Mouse (Mus musculus): ENCODE results near the gene Myo6. TPM values are rescaled to one million over a fixed set of nuclear protein-coding genes. Genes with fewer than 3 reads are reported as not detected.
A peak's percentile ranks its signal among the peaks of the same experiment; 100 is the strongest.

The Myo6 gene
- polyA plus RNA-seq, 1 experiment from 2014 or later = 50.6 TPM

DNA sequence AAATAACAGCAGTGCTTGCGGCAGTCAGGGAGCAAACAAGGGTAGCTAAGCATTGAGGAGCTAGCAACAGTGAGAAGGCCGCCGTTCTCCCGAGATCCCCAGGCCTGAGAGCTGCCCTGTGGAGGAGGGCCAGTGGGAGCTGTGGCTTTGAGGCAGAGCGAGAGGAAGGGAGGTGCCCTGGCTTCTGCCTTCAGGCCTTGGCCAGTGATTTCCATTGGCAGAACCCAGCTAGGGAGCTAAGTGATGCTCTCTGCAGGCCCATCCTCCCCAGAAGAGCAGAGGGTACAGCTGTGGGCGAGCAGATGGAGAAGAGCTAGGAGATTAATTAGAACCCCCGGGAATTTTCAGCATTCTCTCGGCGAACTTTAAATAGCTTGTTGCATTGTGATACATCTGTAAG, 8.8 kb downstream of the Myo6 start:
- ATAC-seq (ENCODE audit: insufficient number of reproducible peaks, insufficient read depth, low FRiP score, low read depth) = no peak
- no peak overlapping the region for H3K9ac ChIP-seq (replicated peaks; ENCODE audit: low read depth, low read length)
- no peak overlapping the region for H3K4me2 ChIP-seq (replicated peaks; ENCODE audit: low read depth, low read length)

DNA sequence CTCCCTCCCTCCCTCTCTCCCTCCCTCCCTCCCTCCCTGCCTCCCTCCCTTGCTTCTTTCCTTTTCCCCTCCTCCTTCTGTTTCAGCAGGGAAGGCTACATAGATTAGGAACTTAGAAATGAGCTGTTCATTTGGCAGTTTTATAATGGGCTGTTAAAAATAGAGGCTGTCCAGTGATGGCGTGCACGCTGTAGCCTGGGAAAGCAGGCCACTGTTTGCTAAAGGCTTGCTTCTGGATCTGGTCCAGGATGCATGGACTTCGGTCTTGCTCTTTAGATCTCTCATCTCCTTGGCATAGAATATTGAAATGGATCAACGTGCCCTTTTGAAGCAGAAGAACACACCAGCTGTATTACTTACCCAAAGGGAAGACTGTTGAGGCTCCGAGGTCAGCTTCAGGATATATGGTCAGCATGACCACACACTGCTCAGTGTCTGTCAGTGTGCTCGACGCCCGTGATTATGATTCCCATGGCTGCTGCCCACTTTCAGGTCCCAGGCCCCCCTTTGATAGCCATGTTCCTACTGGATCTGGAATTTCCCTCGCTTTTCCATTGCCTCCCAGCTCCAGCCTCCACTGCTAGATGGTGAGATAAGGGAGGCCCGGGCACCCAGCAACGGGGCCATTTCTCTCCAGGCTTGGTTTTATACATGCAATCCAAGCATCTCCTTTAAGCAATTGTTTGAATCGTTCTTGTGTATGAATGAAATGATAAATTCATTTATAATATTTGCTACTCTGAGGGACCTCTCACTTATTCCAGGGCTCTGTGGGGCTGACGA, 12.1 kb downstream of the Myo6 start:
- ATAC-seq (ENCODE audit: insufficient number of reproducible peaks, insufficient read depth, low FRiP score, low read depth) = peak; percentile 62; the same call in 1 of the 2 replicates
- no peak overlapping the region for H3K4me3 ChIP-seq (ENCODE audit: low read depth, low read length)
- H3K36me3 ChIP-seq (ENCODE audit: control insufficient read depth, insufficient read depth, low read length) = no peaks in the 10 kb centered on the region
- no peaks in the 10 kb centered on the region for H3K27me3 ChIP-seq (ENCODE audit: control insufficient read depth, insufficient read depth, low read length)
- H3K4me1 ChIP-seq (ENCODE audit: control insufficient read depth, insufficient read depth, low read length) = no peaks in the 10 kb centered on the region
- no peaks in the 10 kb centered on the region for H3K9me3 ChIP-seq (ENCODE audit: control insufficient read depth, low read depth, low read length)
- H3K4me2 ChIP-seq (replicated peaks; ENCODE audit: low read depth, low read length) = no peak overlapping the region
- H3K27ac ChIP-seq (ENCODE audit: low read length) = no peak overlapping the region
- H3K9ac ChIP-seq (replicated peaks; ENCODE audit: low read depth, low read length) = no peak overlapping the region
- WGBS = 57% methylated on average over 13 of the region's 13 CpGs

More for the DNA sequence above, 8.8 kb downstream of the Myo6 start:
- Histone ChIP-seq H3K36me3 (ENCODE audit: control insufficient read depth, insufficient read depth, low read length) (no peaks in the 10 kb centered on the region), H3K9me3 (ENCODE audit: control insufficient read depth, low read depth, low read length) (no peaks in the 10 kb centered on the region), H3K27ac (ENCODE audit: low read length) (no peak overlapping the region; the same call in 1 of the 2 replicates), H3K4me1 (ENCODE audit: control insufficient read depth, insufficient read depth, low read length) (no peaks in the 10 kb centered on the region), H3K27me3 (ENCODE audit: control insufficient read depth, insufficient read depth, low read length) (no peaks in the 10 kb centered on the region), H3K4me3 (ENCODE audit: low read depth, low read length) (no peak overlapping the region)
- 46% methylated on average over 9 of the region's 9 CpGs for WGBS

DNA sequence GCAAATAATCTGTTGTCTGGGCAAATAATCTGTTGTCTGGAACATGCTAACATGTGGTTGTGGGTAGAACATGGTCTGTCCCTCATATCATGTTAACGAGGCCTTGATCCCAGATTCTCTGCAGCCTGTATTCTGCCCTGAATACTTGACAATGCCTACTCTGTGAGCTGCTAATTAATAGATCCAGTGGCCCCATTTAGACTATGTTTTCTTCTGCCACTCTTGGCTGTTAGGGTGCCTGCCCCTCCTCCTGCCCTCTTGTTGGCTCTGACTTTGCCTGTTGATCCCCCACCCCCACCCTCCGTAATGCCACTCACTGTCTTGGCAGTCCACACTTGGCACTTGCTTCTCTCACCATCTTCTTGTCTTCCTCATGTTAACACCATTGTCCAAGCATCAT, 13.8 kb downstream of the Myo6 start:
- ATAC-seq (ENCODE audit: insufficient number of reproducible peaks, insufficient read depth, low FRiP score, low read depth) = no peak
- H3K9ac ChIP-seq (replicated peaks; ENCODE audit: low read depth, low read length) = no peak overlapping the region
- no peak overlapping the region for H3K27ac ChIP-seq (ENCODE audit: low read length)
- H3K27me3 ChIP-seq (ENCODE audit: control insufficient read depth, insufficient read depth, low read length) = no peaks in the 10 kb centered on the region
- H3K36me3 ChIP-seq (ENCODE audit: control insufficient read depth, insufficient read depth, low read length) = no peaks in the 10 kb centered on the region
- no peak overlapping the region for H3K4me2 ChIP-seq (replicated peaks; ENCODE audit: low read depth, low read length)
- no peaks in the 10 kb centered on the region for H3K4me1 ChIP-seq (ENCODE audit: control insufficient read depth, insufficient read depth, low read length)
- no peaks in the 10 kb centered on the region for H3K9me3 ChIP-seq (ENCODE audit: control insufficient read depth, low read depth, low read length)
- 92% methylated on average over 2 of the region's 2 CpGs for WGBS
- H3K4me3 ChIP-seq (ENCODE audit: low read depth, low read length) = no peak overlapping the region

DNA sequence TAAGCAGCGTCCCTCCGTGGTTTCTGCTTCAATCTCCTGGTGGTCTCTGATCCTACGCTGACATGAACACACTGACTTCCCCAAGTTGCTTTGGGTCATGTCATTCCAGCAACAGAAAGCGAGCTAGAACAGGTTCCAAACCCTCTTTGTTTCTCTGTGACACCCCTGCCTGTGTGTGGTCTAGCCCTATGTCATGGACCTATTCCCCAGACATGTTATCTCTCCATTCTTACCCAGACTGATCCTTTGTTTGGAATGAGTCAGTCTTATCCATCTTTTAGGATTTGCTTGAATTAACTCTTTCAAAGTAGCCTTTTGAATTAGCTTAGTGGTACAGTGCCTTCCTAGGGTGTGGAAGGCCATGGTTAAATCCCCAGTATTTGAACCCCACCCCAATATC, 14.9 kb downstream of the Myo6 start:
- Histone ChIP-seq H3K36me3 (ENCODE audit: control insufficient read depth, insufficient read depth, low read length) (no peaks in the 10 kb centered on the region), H3K9me3 (ENCODE audit: control insufficient read depth, low read depth, low read length) (no peaks in the 10 kb centered on the region), H3K27ac (ENCODE audit: low read length) (no peak overlapping the region), H3K9ac (replicated peaks; ENCODE audit: low read depth, low read length) (no peak overlapping the region), H3K4me3 (ENCODE audit: low read depth, low read length) (no peak overlapping the region), H3K4me2 (replicated peaks; ENCODE audit: low read depth, low read length) (no peak overlapping the region), H3K4me1 (ENCODE audit: control insufficient read depth, insufficient read depth, low read length) (no peaks in the 10 kb centered on the region), H3K27me3 (ENCODE audit: control insufficient read depth, insufficient read depth, low read length) (no peaks in the 10 kb centered on the region)
- WGBS = 54% methylated on average over 4 of the region's 4 CpGs
- peak; percentile 71; the same call in 1 of the 2 replicates for ATAC-seq (ENCODE audit: insufficient number of reproducible peaks, insufficient read depth, low FRiP score, low read depth)

DNA sequence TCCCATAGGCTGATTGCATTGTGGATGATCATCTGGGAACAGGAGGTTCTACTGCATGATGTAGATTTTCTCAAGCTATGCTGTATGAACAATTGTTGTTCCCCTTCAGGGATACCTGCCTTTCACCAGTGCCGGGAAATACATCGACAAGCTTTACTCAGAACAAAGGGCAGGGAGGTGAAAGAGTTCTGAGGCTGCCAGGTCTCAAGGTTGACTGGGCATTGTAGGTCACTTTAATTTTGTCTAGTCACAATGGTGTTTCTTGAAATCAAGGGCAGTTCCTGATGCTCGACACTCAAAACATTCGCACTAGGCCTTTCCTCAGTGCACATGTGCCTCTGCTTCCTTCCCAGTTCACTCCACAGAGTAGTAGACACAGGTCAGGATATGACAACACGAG, 15.9 kb downstream of the Myo6 start:
- no peak for ATAC-seq (ENCODE audit: insufficient number of reproducible peaks, insufficient read depth, low FRiP score, low read depth)

DNA sequence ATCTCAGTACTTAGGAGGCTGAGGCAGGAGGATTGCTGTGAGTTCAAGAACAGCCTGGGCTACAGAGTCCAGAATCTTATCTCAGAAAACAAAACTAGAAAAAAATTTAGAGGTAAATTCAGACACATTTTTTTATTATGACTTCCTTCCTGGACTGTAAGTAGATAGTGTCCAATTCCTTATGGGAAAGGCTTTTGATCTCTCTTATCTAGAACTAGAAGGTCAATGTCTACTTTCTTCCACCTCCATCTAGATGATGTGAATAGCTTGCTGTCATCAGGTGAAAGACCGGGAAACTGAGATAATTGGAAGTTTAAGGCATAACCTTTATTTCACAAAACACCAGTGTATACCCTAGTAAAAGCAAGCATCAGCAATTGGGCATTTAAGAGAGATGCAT, 16.9 kb downstream of the Myo6 start:
- no peak for ATAC-seq (ENCODE audit: insufficient number of reproducible peaks, insufficient read depth, low FRiP score, low read depth)
- WGBS = 87% methylated on average over 1 of the region's 1 CpGs
- Histone ChIP-seq H3K36me3 (ENCODE audit: control insufficient read depth, insufficient read depth, low read length) (no peaks in the 10 kb centered on the region), H3K9ac (replicated peaks; ENCODE audit: low read depth, low read length) (no peak overlapping the region), H3K27ac (ENCODE audit: low read length) (no peak overlapping the region), H3K9me3 (ENCODE audit: control insufficient read depth, low read depth, low read length) (no peaks in the 10 kb centered on the region), H3K27me3 (ENCODE audit: control insufficient read depth, insufficient read depth, low read length) (no peaks in the 10 kb centered on the region), H3K4me3 (ENCODE audit: low read depth, low read length) (no peak overlapping the region), H3K4me1 (ENCODE audit: control insufficient read depth, insufficient read depth, low read length) (no peaks in the 10 kb centered on the region), H3K4me2 (replicated peaks; ENCODE audit: low read depth, low read length) (no peak overlapping the region)

More for the DNA sequence above, 15.9 kb downstream of the Myo6 start:
- Histone ChIP-seq H3K4me1 (ENCODE audit: control insufficient read depth, insufficient read depth, low read length) (no peaks in the 10 kb centered on the region), H3K27ac (ENCODE audit: low read length) (no peak overlapping the region), H3K9me3 (ENCODE audit: control insufficient read depth, low read depth, low read length) (no peaks in the 10 kb centered on the region), H3K4me3 (ENCODE audit: low read depth, low read length) (no peak overlapping the region), H3K27me3 (ENCODE audit: control insufficient read depth, insufficient read depth, low read length) (no peaks in the 10 kb centered on the region), H3K9ac (replicated peaks; ENCODE audit: low read depth, low read length) (no peak overlapping the region), H3K4me2 (replicated peaks; ENCODE audit: low read depth, low read length) (no peak overlapping the region), H3K36me3 (ENCODE audit: control insufficient read depth, insufficient read depth, low read length) (no peaks in the 10 kb centered on the region)
- 79% methylated on average over 5 of the region's 5 CpGs for WGBS

DNA sequence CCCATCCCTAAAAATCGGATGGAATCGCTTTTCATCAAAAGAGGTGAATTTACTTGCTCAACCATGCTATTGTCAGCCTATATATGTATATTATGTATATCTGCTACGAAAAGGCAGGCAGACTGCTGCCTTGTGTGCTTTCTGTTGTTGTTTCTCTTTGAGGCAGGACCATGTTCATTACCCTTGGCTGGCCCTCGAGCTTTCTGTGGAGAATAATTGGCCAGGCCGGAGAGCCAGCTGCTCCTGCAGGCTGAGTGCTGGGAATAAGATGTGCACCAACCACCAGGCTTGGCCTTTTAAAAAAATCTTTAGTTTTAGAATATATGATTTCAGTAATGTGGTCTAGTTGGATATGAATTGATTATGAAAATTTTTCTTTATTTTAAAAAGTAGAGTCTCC, 19.3 kb downstream of the Myo6 start:
- H3K9ac ChIP-seq (replicated peaks; ENCODE audit: low read depth, low read length) = no peak overlapping the region
- H3K27ac ChIP-seq (ENCODE audit: low read length) = no peak overlapping the region
- WGBS = 85% methylated on average over 5 of the region's 5 CpGs
- no peaks in the 10 kb centered on the region for H3K36me3 ChIP-seq (ENCODE audit: control insufficient read depth, insufficient read depth, low read length)
- no peaks in the 10 kb centered on the region for H3K9me3 ChIP-seq (ENCODE audit: control insufficient read depth, low read depth, low read length)
- H3K4me2 ChIP-seq (replicated peaks; ENCODE audit: low read depth, low read length) = no peak overlapping the region
- no peak overlapping the region for H3K4me3 ChIP-seq (ENCODE audit: low read depth, low read length)
- no peaks in the 10 kb centered on the region for H3K27me3 ChIP-seq (ENCODE audit: control insufficient read depth, insufficient read depth, low read length)
- ATAC-seq (ENCODE audit: insufficient number of reproducible peaks, insufficient read depth, low FRiP score, low read depth) = no peak
- H3K4me1 ChIP-seq (ENCODE audit: control insufficient read depth, insufficient read depth, low read length) = no peaks in the 10 kb centered on the region

DNA sequence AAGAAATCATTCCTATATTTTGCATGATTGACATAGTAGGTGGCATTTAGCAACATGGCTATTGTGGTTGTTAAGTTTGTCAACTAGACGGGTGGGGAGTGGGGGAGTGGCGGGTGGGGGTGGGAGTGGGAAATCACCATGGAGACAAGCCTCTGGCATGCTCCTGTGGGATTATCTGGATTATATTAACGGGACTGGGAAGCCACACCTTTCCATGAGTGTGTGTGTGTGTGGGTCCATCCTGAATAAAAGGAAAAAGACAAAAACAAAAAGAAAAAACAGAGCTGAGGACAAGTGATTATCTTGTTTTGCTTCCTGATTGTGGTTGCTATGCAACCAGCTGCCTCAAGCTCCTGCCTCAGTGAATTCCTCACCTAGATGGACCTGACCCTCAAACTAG, 20.9 kb downstream of the Myo6 start:
- no peaks in the 10 kb centered on the region for H3K27me3 ChIP-seq (ENCODE audit: control insufficient read depth, insufficient read depth, low read length)
- no peak for ATAC-seq (ENCODE audit: insufficient number of reproducible peaks, insufficient read depth, low FRiP score, low read depth)
- no peak overlapping the region for H3K27ac ChIP-seq (ENCODE audit: low read length)
- H3K36me3 ChIP-seq (ENCODE audit: control insufficient read depth, insufficient read depth, low read length) = no peaks in the 10 kb centered on the region
- H3K9me3 ChIP-seq (ENCODE audit: control insufficient read depth, low read depth, low read length) = no peaks in the 10 kb centered on the region
- H3K9ac ChIP-seq (replicated peaks; ENCODE audit: low read depth, low read length) = no peak overlapping the region
- no peak overlapping the region for H3K4me3 ChIP-seq (ENCODE audit: low read depth, low read length)
- WGBS = 67% methylated on average over 3 of the region's 3 CpGs
- no peaks in the 10 kb centered on the region for H3K4me1 ChIP-seq (ENCODE audit: control insufficient read depth, insufficient read depth, low read length)
- no peak overlapping the region for H3K4me2 ChIP-seq (replicated peaks; ENCODE audit: low read depth, low read length)

DNA sequence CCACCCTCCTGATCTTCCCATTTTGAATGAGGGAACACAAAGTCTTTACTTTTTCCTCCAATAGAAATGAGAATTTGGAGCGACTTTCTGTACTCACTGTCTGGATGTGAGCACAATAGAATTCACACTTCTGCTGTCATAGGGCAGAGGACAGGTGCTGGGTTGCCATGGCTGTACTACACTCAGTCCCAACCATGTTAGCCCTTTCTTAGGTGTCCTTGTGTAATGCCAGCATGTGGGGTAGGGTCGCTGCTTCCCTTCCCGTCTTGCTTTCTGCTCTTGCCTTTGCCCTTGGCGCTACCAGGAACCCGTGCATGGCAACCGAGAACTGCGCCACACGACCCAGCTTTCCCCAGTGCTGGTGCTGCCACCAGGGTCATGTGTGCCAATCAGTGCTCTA, 21.9 kb downstream of the Myo6 start:
- H3K27ac ChIP-seq (ENCODE audit: low read length) = no peak overlapping the region
- ATAC-seq (ENCODE audit: insufficient number of reproducible peaks, insufficient read depth, low FRiP score, low read depth) = no peak
- no peaks in the 10 kb centered on the region for H3K36me3 ChIP-seq (ENCODE audit: control insufficient read depth, insufficient read depth, low read length)
- H3K4me3 ChIP-seq (ENCODE audit: low read depth, low read length) = no peak overlapping the region
- no peak overlapping the region for H3K9ac ChIP-seq (replicated peaks; ENCODE audit: low read depth, low read length)
- H3K4me2 ChIP-seq (replicated peaks; ENCODE audit: low read depth, low read length) = no peak overlapping the region
- 93% methylated on average over 8 of the region's 8 CpGs for WGBS
- no peaks in the 10 kb centered on the region for H3K9me3 ChIP-seq (ENCODE audit: control insufficient read depth, low read depth, low read length)
- no peaks in the 10 kb centered on the region for H3K4me1 ChIP-seq (ENCODE audit: control insufficient read depth, insufficient read depth, low read length)
- no peaks in the 10 kb centered on the region for H3K27me3 ChIP-seq (ENCODE audit: control insufficient read depth, insufficient read depth, low read length)

Data from stomach, embryonic 14.5 days (tissue).